Mouse (Mus musculus) forebrain, embryonic 14.5 days (tissue): ENCODE measurements at regions not wholly inside any gene's neighbourhood (a gene's known extent, or its start where the extent isn't known, plus 50 kb on each side); places are given as distances from the start of the nearest gene placed in this dataset.

Experiments
- ATAC-seq: fragments of 200-750 bp; cut with Nextera tagmentation; 2 replicates; pipeline ENCODE4 v1.8.0; 2017; ENCODE audit warnings: mild to moderate bottlenecking, moderate library complexity
- DNase-seq: peaks from one replicate; pipeline ENCODE4 v3.0.0-alpha.2; 2015; ENCODE audit warnings: low spot score
- H3K27ac ChIP-seq: fragments of 300-500 bp; sonication (generic); 2 replicates; pipeline ENCODE4 v1.5.1; 2014; ENCODE audit warnings: low read depth, mild to moderate bottlenecking, control low read depth, low read length, moderate library complexity
- H3K27me3 ChIP-seq: fragments of 300-500 bp; sonication (generic); replicated peaks from 2 replicates; pipeline ENCODE4 v1.6.1; 2014; ENCODE audit warnings: low read length, control low read depth, mixed read lengths; ENCODE audit not compliant: control insufficient read depth, insufficient read depth
- H3K36me3 ChIP-seq: fragments of 300-500 bp; sonication (generic); 2 replicates; pipeline ENCODE4 v1.6.1; 2014; ENCODE audit warnings: low read length, control low read depth; ENCODE audit not compliant: control insufficient read depth, insufficient read depth
- H3K4me1 ChIP-seq: fragments of 300-500 bp; sonication (generic); 2 replicates; pipeline ENCODE4 v1.6.1; 2014; ENCODE audit warnings: antibody characterized with exemption, low read length, control low read depth; ENCODE audit not compliant: control insufficient read depth, insufficient read depth
- H3K4me2 ChIP-seq: fragments of 300-500 bp; sonication (generic); 2 replicates; pipeline ENCODE4 v1.6.1; 2014; ENCODE audit warnings: mild to moderate bottlenecking, control low read depth, low read length
- H3K4me3 ChIP-seq: fragments of 300-500 bp; sonication (generic); 2 replicates; pipeline ENCODE4 v1.5.1; 2014; ENCODE audit warnings: low read depth, low read length, control low read depth
- H3K9ac ChIP-seq: fragments of 300-500 bp; sonication (generic); 2 replicates; pipeline ENCODE4 v1.6.1; 2014; ENCODE audit warnings: mild to moderate bottlenecking, low read length, control low read depth, moderate library complexity
- H3K9me3 ChIP-seq: fragments of 300-500 bp; sonication (generic); replicated peaks from 2 replicates; pipeline ENCODE4 v1.6.1; 2016; ENCODE audit warnings: low read length, control low read depth, mixed read lengths; ENCODE audit not compliant: control insufficient read depth
- WGBS: fragments of 180-500 bp; shearing (Covaris S2); extraction: QIAGEN DNeasy Blood & Tissue Kit; methylation state at CpG from one replicate; pipeline ENCODE4 v1.1.7; 2014; 5-methylcytosine and 5-hydroxymethylcytosine counted together

DNA sequence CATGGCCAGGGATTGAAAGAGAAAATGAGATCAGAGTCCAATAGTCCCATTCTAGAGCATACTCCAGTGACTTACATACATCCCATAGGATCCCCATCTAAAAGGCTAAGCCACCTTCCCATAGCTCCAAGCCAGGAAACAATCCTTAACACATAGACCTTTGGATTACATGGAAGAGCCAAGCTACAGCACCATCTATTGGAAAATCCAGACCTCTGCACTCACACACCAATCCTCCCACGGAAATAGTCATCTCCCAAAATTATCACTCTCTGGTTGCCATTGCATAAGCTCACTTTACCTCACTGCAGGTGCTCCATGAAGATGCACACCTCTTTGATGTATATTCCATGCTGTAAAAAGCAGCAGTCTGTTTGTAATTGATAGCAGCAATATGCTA, 543.4 kb downstream of the Nebl start:
- Histone ChIP-seq H3K27ac (no peak overlapping the region), H3K4me3 (no peak overlapping the region), H3K36me3 (no peaks in the 10 kb centered on the region), H3K9me3 (no peaks in the 10 kb centered on the region), H3K4me2 (no peak overlapping the region), H3K27me3 (no peaks in the 10 kb centered on the region), H3K9ac (no peak overlapping the region), H3K4me1 (no peaks in the 10 kb centered on the region)
- no peak for DNase-seq
- WGBS: 60% methylated on average over 1 of the region's 1 CpGs
- no peak for ATAC-seq

DNA sequence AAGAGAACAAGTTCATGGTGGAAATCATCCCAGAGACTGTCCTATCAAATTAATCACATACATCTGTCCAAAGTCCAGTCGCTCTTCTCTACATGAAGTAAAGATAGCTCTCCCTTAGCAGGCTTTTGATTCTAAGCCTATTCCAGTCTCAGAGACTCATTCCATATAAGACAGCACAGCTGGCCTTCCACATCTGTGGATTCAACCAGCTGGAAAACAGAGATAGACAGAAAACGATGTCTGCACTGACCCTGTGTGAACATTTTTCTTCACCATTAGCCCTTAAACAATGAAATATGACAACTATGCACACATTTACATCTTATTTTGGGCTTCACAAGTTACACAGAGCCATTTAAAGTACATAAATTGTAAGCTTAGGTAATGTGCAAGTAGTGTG, 547.6 kb downstream of the Nebl start:
- Histone ChIP-seq H3K4me3 (no peak overlapping the region), H3K4me2 (no peak overlapping the region), H3K27ac (no peak overlapping the region), H3K36me3 (no peaks in the 10 kb centered on the region), H3K27me3 (no peaks in the 10 kb centered on the region), H3K9me3 (no peaks in the 10 kb centered on the region), H3K4me1 (no peaks in the 10 kb centered on the region), H3K9ac (no peak overlapping the region)
- WGBS: 87% methylated on average over 2 of the region's 2 CpGs
- DNase-seq: no peak
- ATAC-seq: no peak

DNA sequence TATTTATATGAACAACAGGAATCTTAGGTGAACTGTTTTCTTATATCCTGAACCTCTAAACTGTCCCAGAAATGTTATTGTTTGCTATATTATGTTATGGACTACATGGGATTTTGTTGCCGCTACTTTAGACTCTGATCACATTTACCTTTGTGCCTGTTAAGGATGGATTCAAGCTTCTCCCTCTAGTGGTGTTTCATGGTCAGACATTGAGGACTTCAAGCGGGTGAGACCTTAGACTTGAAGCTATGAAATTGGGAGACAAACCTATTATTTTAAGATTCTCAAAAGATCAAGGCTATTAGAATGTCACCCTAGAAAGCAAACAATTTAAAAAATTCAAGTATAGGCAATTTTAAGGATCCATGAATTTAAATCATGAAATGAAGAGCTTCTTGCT, 549.7 kb downstream of the Nebl start:
- no peaks in the 10 kb centered on the region for H3K9me3 ChIP-seq
- no peak overlapping the region for H3K9ac ChIP-seq
- no peaks in the 10 kb centered on the region for H3K4me1 ChIP-seq
- 92% methylated on average over 2 of the region's 2 CpGs for WGBS
- H3K4me2 ChIP-seq: no peak overlapping the region
- H3K4me3 ChIP-seq: no peak overlapping the region
- no peak overlapping the region for H3K27ac ChIP-seq
- DNase-seq: no peak
- H3K36me3 ChIP-seq: no peaks in the 10 kb centered on the region
- ATAC-seq: no peak
- H3K27me3 ChIP-seq: no peaks in the 10 kb centered on the region

DNA sequence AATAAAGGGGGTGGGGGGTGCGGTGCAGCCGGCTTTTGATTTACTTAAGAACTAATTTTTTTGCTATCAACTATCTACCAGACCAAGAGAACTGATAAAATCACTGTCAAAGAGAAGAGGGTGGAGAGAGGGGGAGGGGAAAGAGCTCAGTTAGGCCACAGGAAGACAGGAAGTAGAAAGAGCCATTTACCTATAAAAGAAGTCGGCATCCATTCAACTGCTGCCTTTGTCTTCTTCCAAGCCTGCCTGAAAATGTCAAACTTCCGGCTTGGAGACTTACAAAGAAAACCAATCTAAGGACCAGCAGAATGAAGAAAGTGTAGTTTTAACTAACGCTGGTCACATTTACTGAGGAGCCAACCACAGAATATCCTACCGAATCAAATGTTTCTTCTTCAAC, 562.4 kb downstream of the Nebl start:
- Histone ChIP-seq H3K4me3 (no peak overlapping the region), H3K4me1 (no peaks in the 10 kb centered on the region), H3K27ac (no peak overlapping the region), H3K36me3 (no peaks in the 10 kb centered on the region), H3K9me3 (no peaks in the 10 kb centered on the region), H3K4me2 (no peak overlapping the region), H3K9ac (no peak overlapping the region), H3K27me3 (no peaks in the 10 kb centered on the region)
- ATAC-seq: no peak
- DNase-seq: no peak
- WGBS: 90% methylated on average over 6 of the region's 6 CpGs

DNA sequence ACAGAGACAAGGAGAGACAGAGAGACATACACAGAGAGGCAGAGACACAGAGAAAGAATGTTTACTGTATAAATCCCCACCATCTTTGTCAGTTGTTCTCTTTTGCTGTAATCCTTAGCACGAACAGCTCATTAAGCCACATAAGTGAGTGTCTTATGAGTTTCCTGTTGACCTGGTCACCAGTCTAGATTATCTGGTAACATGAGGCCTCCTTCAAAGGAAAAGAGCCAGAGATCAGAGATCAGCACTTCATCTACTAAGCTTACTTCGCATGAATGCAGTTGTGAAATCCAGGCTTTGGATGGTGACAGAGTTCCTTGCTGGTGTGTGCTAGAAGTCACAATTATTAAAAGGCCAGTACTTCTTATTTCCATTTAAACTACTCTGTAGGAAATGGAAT, 566.2 kb downstream of the Nebl start:
- H3K36me3 ChIP-seq: no peaks in the 10 kb centered on the region
- H3K4me3 ChIP-seq: no peak overlapping the region
- no peaks in the 10 kb centered on the region for H3K9me3 ChIP-seq
- H3K27ac ChIP-seq: no peak overlapping the region
- no peak overlapping the region for H3K9ac ChIP-seq
- no peaks in the 10 kb centered on the region for H3K27me3 ChIP-seq
- no peak overlapping the region for H3K4me2 ChIP-seq
- no peaks in the 10 kb centered on the region for H3K4me1 ChIP-seq
- no peak for ATAC-seq
- no peak for DNase-seq
- 73% methylated on average over 2 of the region's 2 CpGs for WGBS

DNA sequence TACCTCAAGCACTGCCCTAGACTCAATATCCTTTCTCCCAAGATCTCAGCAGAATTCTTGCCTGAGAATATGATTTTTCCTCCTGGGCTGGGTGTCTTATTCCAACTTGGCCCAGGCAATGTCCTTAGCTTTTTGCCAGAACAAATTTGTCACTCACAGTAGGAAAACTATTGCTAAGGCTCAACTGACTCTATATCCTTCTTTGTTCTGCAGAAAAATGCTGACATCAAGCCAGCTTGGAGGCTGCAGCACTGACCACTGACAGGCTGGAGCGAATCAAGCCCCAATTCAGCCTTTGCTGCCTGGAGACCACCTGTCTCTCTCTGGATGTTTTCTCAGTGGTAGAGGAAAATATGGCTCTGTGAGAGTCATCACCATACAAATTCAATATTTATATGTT, 572.8 kb downstream of the Nebl start:
- Histone ChIP-seq H3K27me3 (no peaks in the 10 kb centered on the region), H3K4me3 (no peak overlapping the region), H3K9ac (no peak overlapping the region), H3K9me3 (no peaks in the 10 kb centered on the region), H3K4me1 (no peaks in the 10 kb centered on the region), H3K36me3 (no peaks in the 10 kb centered on the region), H3K4me2 (no peak overlapping the region), H3K27ac (no peak overlapping the region)
- no peak for DNase-seq
- WGBS: 86% methylated on average over 1 of the region's 1 CpGs
- ATAC-seq: no peak

DNA sequence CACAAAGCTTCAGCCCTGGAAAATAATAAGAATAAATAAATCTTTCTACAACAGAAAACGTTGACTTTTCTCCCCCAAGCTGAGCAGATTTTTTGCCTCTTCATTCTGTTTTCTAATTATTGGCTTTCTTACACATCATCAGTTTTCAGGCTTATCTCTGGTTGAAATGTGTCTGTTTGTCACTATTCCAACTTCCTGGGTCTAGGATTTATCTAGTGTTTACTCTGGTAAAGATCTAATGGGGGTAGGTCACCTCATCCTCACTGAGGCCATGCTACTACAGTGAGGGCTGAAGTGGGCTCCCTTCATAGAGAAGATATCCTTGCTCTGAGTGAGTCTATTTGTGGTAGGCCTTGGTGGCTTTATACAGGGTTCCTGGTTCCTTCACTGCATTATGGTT, 573.9 kb downstream of the Nebl start:
- Histone ChIP-seq H3K36me3 (no peaks in the 10 kb centered on the region), H3K9me3 (no peaks in the 10 kb centered on the region), H3K4me3 (no peak overlapping the region), H3K4me1 (no peaks in the 10 kb centered on the region), H3K27ac (no peak overlapping the region), H3K27me3 (no peaks in the 10 kb centered on the region), H3K4me2 (no peak overlapping the region), H3K9ac (no peak overlapping the region)
- DNase-seq (no peak), ATAC-seq (no peak)
- 54% methylated on average over 1 of the region's 1 CpGs for WGBS

DNA sequence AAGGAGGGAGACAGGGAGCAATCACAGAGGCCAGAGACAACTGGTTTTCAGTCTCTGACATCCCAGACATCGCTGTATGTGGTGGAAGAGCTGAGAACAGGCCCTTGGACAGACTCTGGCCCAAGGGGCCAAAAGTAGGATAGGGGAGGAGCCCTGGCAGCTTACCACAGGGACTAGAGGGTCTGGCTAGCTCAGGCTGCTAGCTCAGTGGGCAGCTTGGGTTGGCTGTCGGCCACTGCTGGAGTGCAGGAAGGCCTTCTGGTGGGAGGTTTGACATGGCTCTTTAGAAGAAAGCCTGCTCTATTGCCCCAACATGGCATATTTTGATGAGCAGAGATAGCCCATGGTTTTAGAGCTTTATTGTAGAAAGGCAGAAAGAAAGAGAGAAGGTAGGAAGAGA, 575.7 kb downstream of the Nebl start:
- ATAC-seq: no peak

DNA sequence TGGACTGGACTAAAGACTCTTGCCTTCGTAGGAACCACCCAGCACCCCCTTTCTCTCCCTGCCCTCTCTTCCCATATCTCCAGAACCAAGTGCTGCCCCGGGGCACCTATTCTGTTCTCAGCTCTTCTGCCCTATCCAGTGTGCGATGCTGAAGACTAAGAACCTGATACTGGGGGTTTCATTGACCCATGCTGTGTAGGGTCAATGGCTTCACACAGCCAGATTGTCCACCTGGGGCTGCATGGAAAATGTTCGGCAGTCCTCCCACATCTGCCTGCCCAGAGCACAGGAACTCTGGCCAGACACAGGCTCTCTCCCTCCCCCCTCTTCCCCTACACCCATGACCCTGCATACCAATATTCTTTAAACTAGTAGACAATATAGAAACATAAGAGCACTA, 607.6 kb downstream of the Nebl start:
- 87% methylated on average over 4 of the region's 4 CpGs for WGBS
- no peaks in the 10 kb centered on the region for H3K27me3 ChIP-seq
- H3K27ac ChIP-seq: no peak overlapping the region
- no peak overlapping the region for H3K4me2 ChIP-seq
- H3K9ac ChIP-seq: no peak overlapping the region
- no peak overlapping the region for H3K4me3 ChIP-seq
- ATAC-seq (no peak), DNase-seq (no peak)
- no peaks in the 10 kb centered on the region for H3K4me1 ChIP-seq
- no peaks in the 10 kb centered on the region for H3K36me3 ChIP-seq
- H3K9me3 ChIP-seq: no peaks in the 10 kb centered on the region

More for the DNA sequence above, 575.7 kb downstream of the Nebl start:
- no peaks in the 10 kb centered on the region for H3K36me3 ChIP-seq
- no peak overlapping the region for H3K27ac ChIP-seq
- no peaks in the 10 kb centered on the region for H3K4me1 ChIP-seq
- no peak overlapping the region for H3K9ac ChIP-seq
- H3K9me3 ChIP-seq: no peaks in the 10 kb centered on the region
- no peak for DNase-seq
- 88% methylated on average over 2 of the region's 2 CpGs for WGBS
- no peak overlapping the region for H3K4me3 ChIP-seq
- no peak overlapping the region for H3K4me2 ChIP-seq
- H3K27me3 ChIP-seq: no peaks in the 10 kb centered on the region

DNA sequence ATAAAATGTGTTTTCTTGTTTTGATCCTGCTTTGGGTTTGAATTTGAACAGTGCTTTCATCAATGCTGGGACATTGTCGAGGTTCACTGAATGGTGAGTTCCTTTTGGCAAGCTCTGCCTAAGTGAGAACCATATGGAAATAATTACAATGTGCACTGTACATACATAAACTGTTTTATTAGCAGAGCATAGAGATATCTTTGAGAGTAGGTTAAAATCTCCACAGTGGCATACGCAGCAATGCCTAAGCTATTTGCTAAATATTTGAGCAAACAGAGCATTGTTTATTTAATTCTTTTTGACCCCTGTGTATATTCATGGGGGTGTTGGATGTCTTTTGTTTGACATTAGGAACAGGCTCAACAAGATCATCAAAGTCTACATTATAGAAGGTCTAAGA, 614.0 kb downstream of the Nebl start:
- Histone ChIP-seq H3K27me3 (no peaks in the 10 kb centered on the region), H3K4me1 (no peaks in the 10 kb centered on the region), H3K4me2 (no peak overlapping the region), H3K36me3 (no peaks in the 10 kb centered on the region), H3K9ac (no peak overlapping the region), H3K9me3 (no peaks in the 10 kb centered on the region), H3K4me3 (no peak overlapping the region), H3K27ac (no peak overlapping the region)
- 74% methylated on average over 2 of the region's 2 CpGs for WGBS
- ATAC-seq (no peak), DNase-seq (no peak)
